Mouse (Mus musculus): ENCODE data around the gene Nol10.

DNA sequence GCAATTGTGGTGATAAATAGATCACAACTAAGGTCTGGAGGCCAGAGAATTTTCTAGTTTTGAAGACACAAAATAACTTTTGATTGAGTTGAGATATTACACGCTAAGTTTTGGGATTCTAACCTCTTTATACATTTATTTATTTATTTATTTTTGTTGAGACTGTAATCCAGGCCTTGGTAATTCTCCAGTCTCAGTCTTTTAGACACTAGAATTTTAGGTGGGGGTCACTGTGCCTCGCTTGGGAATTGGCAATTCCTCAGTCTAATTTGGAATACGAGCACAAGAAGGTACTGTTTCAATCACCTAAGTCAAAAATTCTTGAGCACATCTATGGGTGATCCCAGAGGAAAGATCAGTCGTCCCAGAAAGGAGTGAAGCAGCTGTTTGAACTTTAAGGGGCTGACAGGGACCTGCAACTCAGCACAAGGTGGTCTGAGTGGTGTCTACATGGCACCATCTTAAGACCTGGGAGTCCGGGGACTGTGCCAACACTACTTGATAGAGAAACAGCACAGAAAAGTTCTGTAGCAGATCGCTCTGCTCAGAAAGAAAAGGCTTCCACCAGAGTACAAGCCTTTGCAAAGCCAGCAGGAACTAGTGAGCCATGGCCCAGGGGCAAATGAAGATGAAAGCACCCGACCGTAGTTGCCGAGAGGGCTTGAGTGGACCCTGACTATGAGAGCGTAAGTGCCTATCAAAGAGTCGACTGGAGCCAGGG is 771 bp upstream of the Nol10 start:
- no peak for TF ChIP-seq CTCF (IDR thresholded peaks at IDR 0.05; ENCODE audit: borderline replicate concordance, extremely low read depth, insufficient read depth, insufficient read length)
- no peak for TF ChIP-seq POLR2A (IDR thresholded peaks at IDR 0.05; ENCODE audit: borderline replicate concordance, extremely low read depth, insufficient read depth, insufficient read length, poor library complexity, severe bottlenecking)
